Mouse (Mus musculus) small intestine, adult 2 months (tissue): ENCODE results near the gene Mrpl34. TPM values are rescaled to one million over a fixed set of nuclear protein-coding genes. Genes with fewer than 3 reads are reported as not detected.

Experiments used
- H3K27ac ChIP-seq: fragments of 200-500 bp; 2 replicates; pipeline ENCODE4 v1.5.1; 2012; ENCODE audit warnings: low read depth, low read length, control low read depth, inconsistent platforms; ENCODE audit not compliant: insufficient read depth
- H3K27me3 ChIP-seq: fragments of 200-500 bp; 2 replicates; pipeline ENCODE4 v1.6.1; 2012; ENCODE audit warnings: mild to moderate bottlenecking, moderate library complexity, low read length, inconsistent platforms; ENCODE audit not compliant: control insufficient read depth, insufficient read depth
- H3K36me3 ChIP-seq: fragments of 200-500 bp; 2 replicates; pipeline ENCODE4 v1.6.1; 2012; ENCODE audit warnings: mild to moderate bottlenecking, low read length, control low read depth, inconsistent platforms; ENCODE audit not compliant: control insufficient read depth, insufficient read depth
- H3K4me1 ChIP-seq: fragments of 200-500 bp; 2 replicates; pipeline ENCODE4 v1.6.1; 2012; ENCODE audit warnings: low read length, inconsistent platforms, mixed read lengths; ENCODE audit not compliant: control insufficient read depth, insufficient read depth, insufficient read length
- H3K4me3 ChIP-seq: fragments of 200-500 bp; 2 replicates; pipeline ENCODE4 v1.5.1; 2012; ENCODE audit warnings: low read depth, mild to moderate bottlenecking, control low read depth, inconsistent platforms, low read length, moderate library complexity
- CTCF ChIP-seq: fragments of 200-500 bp; IDR thresholded peaks from 2 replicates; pipeline ENCODE4 v1.5.1; 2012; ENCODE audit warnings: low read depth, mild to moderate bottlenecking, control low read depth, inconsistent platforms, low read length, moderate library complexity, mixed read lengths; ENCODE audit not compliant: insufficient replicate concordance, insufficient read length; ENCODE audit errors: extremely low read depth
- POLR2A ChIP-seq: fragments of 200-500 bp; IDR thresholded peaks from 2 replicates; pipeline ENCODE4 v1.6.1; 2012; ENCODE audit warnings: low read depth, mild to moderate bottlenecking, control low read depth, inconsistent platforms, low read length, moderate library complexity
- WGBS: fragments of 180-500 bp; shearing (Covaris S2); methylation state at CpG from one replicate; pipeline ENCODE4 v1.1.7; 2018; 5-methylcytosine and 5-hydroxymethylcytosine counted together
- polyA plus RNA-seq: library from polyadenylated mRNA; depleted of rRNA; stranded (reverse); fragments of >200 nt; gene quantifications from 2 replicates; pipeline ENCODE4 v1.2.3, GENCODE M21; 2012

The Mrpl34 gene
- polyA plus RNA-seq, 1 experiment: 170 TPM

DNA sequence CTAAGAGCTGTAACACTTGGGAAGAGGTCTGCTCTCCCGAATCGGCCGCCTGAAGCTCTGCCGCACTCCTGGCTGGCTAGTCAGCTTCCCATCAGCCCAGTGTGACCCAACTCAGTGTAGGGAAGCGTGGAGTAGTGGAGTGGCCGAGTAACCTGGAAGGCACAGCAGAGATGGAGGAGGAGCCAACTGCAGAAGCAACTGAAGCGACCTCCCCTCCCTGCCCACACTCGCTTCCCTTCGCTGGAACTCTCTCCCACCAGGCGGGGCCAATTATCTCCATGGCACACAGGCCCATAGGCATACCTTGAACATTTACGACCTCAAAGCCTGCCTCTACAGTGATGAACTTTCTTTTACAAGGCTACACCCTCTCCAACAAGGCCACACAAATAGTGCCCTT is 13.0 kb upstream of the Mrpl34 start:
- H3K4me3 ChIP-seq: no peak overlapping the region
- H3K27me3 ChIP-seq: no peaks in the 10 kb centered on the region
- H3K36me3 ChIP-seq: no peaks in the 10 kb centered on the region
- WGBS: 42% methylated on average over 11 of the region's 11 CpGs
- H3K27ac ChIP-seq: no peak overlapping the region
- TF ChIP-seq CTCF (no peak), POLR2A (no peak)
- H3K4me1 ChIP-seq: peaks cover 2% of the 10 kb centered on the region; the same call in 1 of the 2 replicates

DNA sequence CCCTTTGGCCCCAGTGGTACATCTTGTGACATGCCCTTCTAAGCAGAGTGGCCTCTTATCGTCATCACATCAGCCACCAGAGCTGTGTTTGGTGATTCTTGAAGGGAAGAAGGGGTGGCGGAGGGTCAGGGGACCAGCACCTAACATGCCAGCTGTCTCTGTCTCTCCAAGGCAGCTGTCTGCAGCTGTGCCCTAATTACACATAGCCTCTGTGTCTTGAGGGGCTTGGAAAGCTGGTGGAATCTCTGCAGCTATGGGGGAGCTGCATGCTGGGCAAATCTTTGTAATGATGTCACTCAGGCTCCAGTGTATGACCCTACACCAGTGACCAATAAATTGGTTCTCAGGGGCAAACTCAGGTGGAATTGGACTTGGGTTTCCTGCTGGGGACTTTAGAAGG is 12.1 kb upstream of the Mrpl34 start:
- Histone ChIP-seq H3K27ac (no peak overlapping the region), H3K36me3 (no peaks in the 10 kb centered on the region), H3K27me3 (no peaks in the 10 kb centered on the region), H3K4me1 (peaks cover 6% of the 10 kb centered on the region; the same call in 1 of the 2 replicates), H3K4me3 (no peak overlapping the region)
- 78% methylated on average over 2 of the region's 2 CpGs for WGBS
- TF ChIP-seq CTCF: no peak
- no peak for TF ChIP-seq POLR2A

DNA sequence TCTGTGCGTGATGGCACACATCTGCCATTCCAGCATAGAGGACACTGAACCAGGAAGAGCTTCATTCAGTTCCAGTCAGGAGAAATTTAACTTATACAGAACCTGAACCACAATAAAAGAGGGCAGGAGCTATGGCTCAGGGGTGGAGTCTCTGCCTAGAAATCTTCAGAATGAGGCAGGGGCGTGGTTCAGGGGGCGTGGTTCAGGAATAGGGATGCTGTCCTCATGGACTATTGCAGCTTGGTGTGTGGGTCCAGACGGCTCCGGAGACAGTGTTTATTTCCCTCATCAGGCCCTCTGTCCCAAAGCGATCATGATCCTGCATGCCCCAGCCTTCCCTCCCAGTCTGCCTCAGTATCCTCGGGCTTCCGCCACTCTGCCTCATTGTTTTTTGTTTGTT is 10.1 kb upstream of the Mrpl34 start:
- Histone ChIP-seq H3K4me1 (peaks cover 6% of the 10 kb centered on the region; the same call in 1 of the 2 replicates), H3K27me3 (no peaks in the 10 kb centered on the region), H3K36me3 (no peaks in the 10 kb centered on the region), H3K27ac (no peak overlapping the region), H3K4me3 (no peak overlapping the region)
- 64% methylated on average over 8 of the region's 8 CpGs for WGBS
- no peak for TF ChIP-seq POLR2A
- no peak for TF ChIP-seq CTCF

DNA sequence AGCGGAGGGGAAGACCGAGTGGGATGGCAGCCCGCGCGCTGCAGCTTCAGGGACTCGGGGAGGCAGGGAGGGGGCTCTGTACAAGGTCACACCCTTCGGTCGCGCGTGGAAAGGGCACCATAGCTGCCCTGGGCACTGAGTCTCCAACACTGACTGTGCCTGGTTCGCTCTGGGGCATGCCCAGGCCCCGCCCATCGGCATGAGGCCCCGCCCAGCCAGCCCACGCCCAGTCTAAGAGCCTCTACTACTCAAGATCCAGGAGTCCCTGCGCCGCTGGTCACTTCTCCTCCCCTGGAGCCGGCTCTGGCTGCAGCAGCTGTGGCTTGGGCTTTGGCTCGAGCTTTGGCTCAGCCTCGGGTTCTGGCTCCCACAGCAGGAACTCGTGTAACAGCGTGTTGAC is 7.9 kb upstream of the Mrpl34 start:
- TF ChIP-seq POLR2A (no peak), CTCF (no peak)
- H3K27ac ChIP-seq: no peak overlapping the region

DNA sequence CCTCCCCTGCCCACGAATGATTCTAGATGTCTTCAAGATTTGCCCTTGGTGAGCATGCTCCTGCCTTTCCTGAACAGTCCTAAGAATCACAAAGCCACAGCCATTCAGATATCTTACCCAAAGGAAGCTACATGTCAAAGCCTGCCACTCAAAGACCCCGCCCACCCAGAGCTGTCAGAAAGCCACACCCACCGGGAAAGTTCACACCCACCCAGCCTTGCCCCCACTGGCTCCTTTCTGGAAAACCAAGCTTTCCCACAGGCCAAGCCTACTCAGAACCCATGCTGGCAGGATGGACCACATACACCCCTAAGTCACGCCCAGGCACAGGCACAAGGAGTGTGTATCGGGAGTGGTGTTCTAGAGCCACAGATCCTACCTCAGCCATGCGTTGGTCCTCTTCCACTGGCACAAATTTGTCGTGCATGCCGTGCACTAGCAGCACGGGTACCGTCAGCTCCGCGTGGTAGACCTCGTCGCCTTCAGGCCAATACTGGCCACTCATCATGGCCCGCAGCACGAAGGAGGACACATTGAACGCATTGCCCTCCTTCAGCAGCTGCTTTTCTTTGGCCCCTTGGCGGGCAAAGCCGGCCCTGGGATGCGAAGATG is 7.0 kb upstream of the Mrpl34 start:
- H3K27ac ChIP-seq: no peak overlapping the region
- no peak for TF ChIP-seq POLR2A
- H3K27me3 ChIP-seq: no peaks in the 10 kb centered on the region
- H3K4me1 ChIP-seq: peaks cover 6% of the 10 kb centered on the region; the same call in 1 of the 2 replicates
- WGBS: 85% methylated on average over 20 of the region's 20 CpGs
- H3K4me3 ChIP-seq: no peak overlapping the region
- H3K36me3 ChIP-seq: no peaks in the 10 kb centered on the region

More for the DNA sequence above, 7.9 kb upstream of the Mrpl34 start:
- Histone ChIP-seq H3K27me3 (no peaks in the 10 kb centered on the region), H3K36me3 (no peaks in the 10 kb centered on the region), H3K4me3 (no peak overlapping the region), H3K4me1 (peaks cover 6% of the 10 kb centered on the region; the same call in 1 of the 2 replicates)
- 44% methylated on average over 22 of the region's 22 CpGs for WGBS

DNA sequence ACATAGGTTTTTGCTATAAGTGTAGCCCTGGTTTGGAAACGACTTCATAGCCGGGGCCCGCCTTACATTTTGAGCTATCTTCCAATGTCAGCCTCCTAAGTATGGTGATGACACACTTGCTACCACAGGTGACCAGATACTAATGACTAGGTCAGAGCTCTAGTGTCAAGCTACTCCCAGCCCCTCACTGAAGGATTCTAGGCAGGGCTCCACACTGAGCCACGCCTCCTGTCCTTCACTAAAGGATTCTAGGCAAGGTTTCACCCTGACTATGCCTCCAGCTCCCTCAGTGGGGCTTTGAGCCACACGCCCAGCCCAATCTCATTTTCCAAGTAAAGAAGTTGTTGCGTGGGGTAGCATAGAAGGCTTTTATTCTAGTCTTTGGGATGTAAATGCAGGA is 4.0 kb upstream of the Mrpl34 start:
- Histone ChIP-seq H3K4me1 (peaks cover 16% of the 10 kb centered on the region), H3K4me3 (no peak overlapping the region), H3K27ac (no peak overlapping the region), H3K36me3 (no peaks in the 10 kb centered on the region), H3K27me3 (no peaks in the 10 kb centered on the region)
- TF ChIP-seq POLR2A: no peak
- no peak for TF ChIP-seq CTCF
- 93% methylated on average over 6 of the region's 6 CpGs for WGBS

DNA sequence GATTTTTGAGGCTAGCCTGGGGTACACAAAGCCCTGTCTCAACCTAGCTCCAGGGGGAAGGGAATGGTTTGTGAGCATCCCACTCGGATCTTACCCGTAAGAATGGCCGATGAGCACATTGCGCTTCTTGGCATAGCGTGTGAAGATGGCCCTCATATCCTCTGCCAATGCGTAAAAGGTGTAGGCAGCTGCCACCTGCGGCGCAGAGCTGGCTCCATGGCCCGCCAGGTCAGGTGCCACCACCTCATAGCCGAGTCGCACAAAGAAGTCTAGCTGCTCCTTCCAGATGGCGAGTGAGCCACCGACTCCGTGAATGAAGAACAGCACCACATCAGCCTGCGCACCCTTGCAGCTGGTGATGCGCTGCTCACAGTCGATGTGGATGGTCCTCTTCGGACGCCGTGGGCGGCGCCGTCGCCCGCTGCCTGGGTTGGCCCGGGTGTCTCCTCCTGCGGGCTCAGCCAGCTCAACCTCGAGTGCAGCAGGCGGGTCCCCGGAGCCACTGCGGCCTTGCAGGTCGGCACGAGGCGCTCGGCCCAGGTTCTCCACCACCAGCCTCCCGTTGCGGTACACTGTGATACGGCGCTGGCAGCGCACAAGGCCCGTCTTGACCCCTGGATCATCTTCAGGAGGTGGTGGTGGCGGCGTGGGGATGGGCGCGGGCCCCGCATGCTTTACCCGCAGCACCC is 3.5 kb upstream of the Mrpl34 start:
- H3K27ac ChIP-seq: no peak overlapping the region
- 89% methylated on average over 47 of the region's 47 CpGs for WGBS
- TF ChIP-seq POLR2A (no peak), CTCF (no peak)
- H3K4me1 ChIP-seq: peaks cover 16% of the 10 kb centered on the region
- no peaks in the 10 kb centered on the region for H3K27me3 ChIP-seq
- no peaks in the 10 kb centered on the region for H3K36me3 ChIP-seq
- H3K4me3 ChIP-seq: no peak overlapping the region
